ENCODE assay signal across 25 mouse cellular contexts in the genomic region with DNA sequence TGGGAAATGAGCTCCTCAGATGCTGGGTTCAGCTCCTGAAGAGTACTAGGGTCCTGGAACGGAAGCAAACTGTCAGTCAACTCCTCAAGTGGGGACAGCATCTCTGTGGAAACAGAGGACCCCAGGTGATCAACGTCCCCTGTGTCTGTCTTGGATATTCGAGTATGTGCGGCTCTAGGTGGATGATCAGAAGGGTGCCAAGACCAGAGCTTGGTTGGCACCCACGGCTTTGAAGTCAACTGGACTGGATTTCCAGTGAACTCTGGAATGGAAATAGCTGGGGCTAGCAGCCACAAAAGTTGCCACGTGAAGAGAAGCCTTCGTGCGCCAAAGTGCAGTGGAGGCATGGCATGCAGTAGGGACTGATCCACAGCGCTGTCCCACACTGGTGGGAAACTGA. TPM values are rescaled to one million over a fixed set of nuclear protein-coding genes. Genes with fewer than 3 reads are reported as not detected.
"Had no signal": no experiment of that assay in that cellular context is flagged by ENCODE, and none has a peak within 500 bp of the region (broad histone marks: within the 10 kb centered on the region; RNA-seq: fewer than 3 reads in every experiment).

A gene (minus strand): TSS at position 101 of the 400 bp plus-strand sequence.

- H3K36me3 ChIP-seq: neural tube, embryonic 12.5 days; neural tube, embryonic 13.5 days; neural tube, embryonic 15.5 days; stomach, embryonic 15.5 days had no signal

- H3K4me1 ChIP-seq: neural tube, embryonic 12.5 days; neural tube, embryonic 13.5 days; neural tube, embryonic 15.5 days; stomach, embryonic 15.5 days had no signal

- DNase-seq: retina, postnatal 1 day; right cerebral cortex, adult 18-20 months; right cerebral cortex, postnatal 14 days; right cerebral cortex, postnatal 25 days; right cerebral cortex, postnatal 4 days; spleen, adult 18-20 months; thymus, adult 18-20 months; thymus, adult 2 months; thymus, postnatal 14 days; thymus, postnatal 25 days; thymus, postnatal 36 days; thymus, postnatal 4 days had no signal

- H3K27me3 ChIP-seq: neural tube, embryonic 12.5 days; neural tube, embryonic 13.5 days; neural tube, embryonic 15.5 days; stomach, embryonic 15.5 days had no signal

- H3K4me3 ChIP-seq: neural tube, embryonic 12.5 days; neural tube, embryonic 13.5 days; neural tube, embryonic 15.5 days; stomach, embryonic 15.5 days had no signal

- H3K27ac ChIP-seq: neural tube, embryonic 12.5 days; neural tube, embryonic 13.5 days; neural tube, embryonic 15.5 days; stomach, embryonic 15.5 days; stomach, postnatal 0 days had no signal

RNA-seq across cellular contexts. Expression of the gene that starts here (rescaled TPM):
- polyA plus RNA-seq: neural tube, embryonic 11.5 days; neural tube, embryonic 12.5 days; neural tube, embryonic 13.5 days; neural tube, embryonic 14.5 days; neural tube, embryonic 15.5 days; small intestine, adult 2 months; spleen, adult 2 months; stomach, embryonic 14.5 days; stomach, embryonic 15.5 days; stomach, embryonic 16.5 days; stomach, postnatal 0 days; thymus, adult 2 months; thymus, postnatal 0 days; urinary bladder, adult 2 months had no signal
